Mouse (Mus musculus) frontal cortex, postnatal 25 days (tissue): ENCODE results near the gene Shpk.

ENCODE experiments used
- DNase-seq, 2 experiments: peaks; one replicate each; pipeline ENCODE4 v3.0.0; 2022; ENCODE audit warnings: low spot score in 2 of 2

Gene Shpk

DNA sequence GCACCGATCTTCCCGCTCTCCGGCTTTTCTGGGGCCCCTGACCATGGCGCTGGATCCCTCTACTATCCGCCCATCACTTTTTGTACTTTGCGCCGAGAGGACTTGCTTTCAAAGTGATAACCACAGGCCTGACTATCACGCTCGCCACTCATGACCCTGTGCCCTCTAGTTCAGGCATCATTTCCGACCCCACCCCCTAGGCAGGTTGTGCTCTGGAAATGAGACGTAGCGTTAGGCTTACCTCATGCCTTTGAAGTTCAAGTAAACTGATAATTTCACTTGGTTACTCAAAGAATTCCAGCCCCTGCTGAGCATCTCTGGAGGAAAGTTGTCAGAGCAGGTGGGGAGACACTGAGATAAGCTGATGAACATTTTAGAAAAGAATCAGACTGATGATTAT, 619 bp downstream of the Shpk start:
- DNase-seq = no peak

DNA sequence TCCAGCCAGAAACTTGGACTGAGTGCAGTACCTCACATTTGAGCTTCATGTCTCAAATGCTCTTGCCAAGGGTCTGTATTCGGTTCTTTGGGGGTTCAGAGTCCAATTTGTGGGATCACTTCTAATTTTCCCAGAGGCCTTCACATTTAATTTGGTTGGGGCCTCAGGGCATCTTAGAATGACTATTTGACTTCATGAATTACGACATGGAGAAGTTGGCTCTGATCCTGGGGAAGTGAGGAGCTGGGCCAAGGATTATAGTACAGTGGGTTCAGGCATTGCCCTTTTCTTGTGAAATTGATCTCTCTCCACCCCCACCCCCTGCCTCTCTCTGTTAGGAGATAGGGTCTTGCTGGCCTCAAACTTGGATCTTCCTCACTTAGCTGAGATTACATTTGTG, 1.8 kb downstream of the Shpk start:
- DNase-seq = no peak

DNA sequence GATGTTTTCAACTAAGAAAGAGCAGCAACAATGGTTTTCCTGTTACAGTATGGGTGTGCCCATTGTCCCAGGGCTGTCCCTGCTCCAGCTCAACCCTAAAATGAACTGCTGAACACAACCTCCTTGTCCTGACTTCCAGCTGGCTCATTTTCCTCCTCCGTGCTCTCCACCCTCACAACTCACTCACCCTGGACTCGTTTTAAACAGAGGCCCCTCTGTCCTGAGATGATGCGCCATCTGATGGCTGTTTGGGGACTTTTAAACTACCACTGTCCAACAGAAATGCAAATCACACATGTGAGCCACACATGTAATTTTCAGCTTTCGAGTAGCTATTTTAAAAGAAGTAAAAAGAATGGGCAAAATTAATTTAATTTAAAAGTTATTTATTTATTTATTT, 2.3 kb downstream of the Shpk start:
- DNase-seq = no peak

DNA sequence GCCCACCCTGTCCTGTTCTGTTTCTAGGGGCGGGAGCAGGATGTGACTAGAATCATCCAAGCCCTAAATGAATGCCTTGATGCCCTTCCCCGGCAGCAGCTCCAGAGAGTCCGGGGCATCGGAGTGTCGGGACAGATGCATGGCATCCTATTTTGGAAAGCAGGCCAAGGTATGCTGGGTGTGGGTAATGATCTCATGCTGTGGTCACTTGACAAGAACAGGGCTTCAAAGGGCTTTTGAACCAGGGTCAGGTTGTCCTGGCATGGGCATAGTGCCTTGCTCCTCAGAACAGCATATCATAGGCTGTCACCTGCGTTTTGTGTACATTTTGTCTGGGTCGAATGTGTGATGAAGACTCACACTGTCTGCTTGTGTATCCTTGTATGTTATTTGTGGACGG, 4.6 kb downstream of the Shpk start:
- DNase-seq = no peak

DNA sequence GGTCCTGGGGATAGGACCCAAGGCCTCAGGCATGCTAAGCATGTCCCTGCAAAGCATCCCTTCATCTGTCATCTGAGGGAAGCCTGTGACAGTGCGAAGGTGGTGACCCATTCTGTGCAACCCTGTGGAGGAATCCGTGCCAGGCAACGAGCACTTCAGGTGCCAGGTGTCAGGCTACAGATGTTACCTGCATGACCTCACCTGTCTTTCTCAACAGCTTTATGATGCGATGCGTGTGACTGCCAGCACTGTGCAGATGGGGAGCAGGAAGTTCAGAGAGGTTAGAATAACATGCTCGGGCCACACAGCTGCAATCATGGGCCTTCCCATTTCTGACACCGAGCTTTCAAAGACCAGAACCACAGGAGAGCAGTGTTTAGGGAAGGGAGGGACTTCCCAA, 5.9 kb downstream of the Shpk start:
- DNase-seq = no peak

DNA sequence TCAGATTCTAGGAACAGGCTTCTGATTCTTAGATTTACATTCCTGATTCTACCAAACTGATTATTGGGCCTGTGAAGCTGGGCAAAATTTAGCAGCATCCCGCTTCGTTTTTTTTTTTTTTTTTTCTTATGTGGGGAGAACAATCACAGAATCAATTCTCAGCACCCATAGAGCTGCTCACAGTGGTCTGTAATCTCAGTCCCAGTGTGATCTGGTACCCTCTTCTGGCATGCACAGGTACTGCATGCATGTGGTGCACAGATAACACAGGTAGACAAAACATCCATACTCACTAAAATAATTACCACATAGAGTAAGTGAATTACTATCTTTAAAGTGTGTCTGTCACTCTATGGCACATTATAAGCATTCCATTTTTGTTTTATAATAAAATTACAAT, 8.4 kb downstream of the Shpk start:
- DNase-seq = no peak

DNA sequence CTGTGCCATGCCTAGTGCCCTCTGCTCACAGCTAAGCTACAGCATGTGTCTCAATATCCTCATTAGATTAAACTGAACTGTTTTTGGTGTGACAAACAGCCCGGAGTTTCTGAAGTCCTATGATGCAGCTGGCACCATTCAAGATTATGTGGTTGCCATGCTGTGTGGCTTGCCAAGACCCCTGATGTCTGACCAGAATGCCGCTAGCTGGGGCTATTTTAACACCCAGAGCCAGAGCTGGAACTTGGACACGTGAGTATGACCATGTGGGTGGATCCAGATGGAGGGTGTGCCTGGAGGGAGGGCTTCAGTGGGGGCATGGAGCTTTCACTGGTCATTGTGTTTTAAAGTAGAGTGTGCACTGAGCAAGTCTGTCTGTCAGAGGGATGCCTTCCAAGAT, 14.7 kb downstream of the Shpk start:
- no peak for DNase-seq

DNA sequence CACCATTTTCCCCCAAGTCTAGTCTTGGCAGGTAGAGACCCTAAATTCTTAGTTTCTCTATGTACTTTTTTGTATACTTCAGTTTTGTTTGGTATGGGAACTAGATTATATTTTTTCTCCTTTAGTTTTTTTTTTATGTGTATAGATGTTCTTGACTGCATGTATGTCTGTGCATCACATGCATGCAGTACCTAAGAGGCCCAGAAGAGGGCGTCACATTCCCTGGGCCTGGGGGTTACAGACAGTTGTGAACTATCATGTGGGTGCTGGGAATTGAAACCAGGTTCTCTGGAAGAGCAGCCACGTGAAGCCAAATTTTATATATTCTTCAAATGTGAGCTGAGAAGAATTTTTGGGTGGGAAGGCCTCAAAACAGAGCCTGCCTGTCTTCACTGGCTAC, 20.4 kb downstream of the Shpk start:
- no peak for DNase-seq

DNA sequence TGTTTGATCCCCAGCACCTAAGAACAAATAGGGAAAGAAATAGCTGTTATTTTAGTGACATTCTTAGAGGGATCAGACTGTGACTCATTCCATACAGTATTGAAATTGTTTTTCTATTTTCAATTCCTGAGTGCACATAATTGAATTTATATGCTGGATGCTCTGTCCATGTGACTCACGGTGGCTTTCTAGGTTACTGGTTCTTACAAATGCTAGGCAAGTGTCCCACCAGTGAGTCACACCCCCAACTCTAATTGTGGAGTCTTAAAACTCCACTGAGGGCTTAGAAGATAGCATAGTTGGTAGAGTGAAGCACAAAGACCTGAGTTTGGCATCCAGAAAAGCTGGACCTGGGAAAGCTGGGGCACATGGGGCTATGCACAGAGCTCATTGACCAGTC, 21.4 kb downstream of the Shpk start:
- DNase-seq = no peak

DNA sequence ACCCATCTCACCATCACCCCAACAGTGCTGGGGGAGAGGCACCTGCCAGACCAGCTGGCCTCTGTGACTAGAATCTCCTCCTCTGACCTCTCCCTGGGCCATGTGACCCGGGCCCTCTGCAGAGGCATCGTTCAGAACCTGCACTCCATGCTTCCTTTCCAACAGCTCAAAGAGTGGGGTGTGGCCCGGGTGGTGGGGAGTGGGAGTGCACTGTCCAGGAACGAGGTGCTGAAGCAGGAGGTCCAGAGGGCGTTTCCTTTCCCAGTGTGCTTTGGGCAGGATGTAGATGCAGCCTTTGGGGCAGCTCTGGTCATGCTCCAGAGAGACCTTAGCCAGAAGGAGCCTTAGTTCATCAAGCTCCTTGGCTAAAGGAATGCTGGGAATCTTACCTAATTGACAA, 23.6 kb downstream of the Shpk start:
- no peak for DNase-seq

DNA sequence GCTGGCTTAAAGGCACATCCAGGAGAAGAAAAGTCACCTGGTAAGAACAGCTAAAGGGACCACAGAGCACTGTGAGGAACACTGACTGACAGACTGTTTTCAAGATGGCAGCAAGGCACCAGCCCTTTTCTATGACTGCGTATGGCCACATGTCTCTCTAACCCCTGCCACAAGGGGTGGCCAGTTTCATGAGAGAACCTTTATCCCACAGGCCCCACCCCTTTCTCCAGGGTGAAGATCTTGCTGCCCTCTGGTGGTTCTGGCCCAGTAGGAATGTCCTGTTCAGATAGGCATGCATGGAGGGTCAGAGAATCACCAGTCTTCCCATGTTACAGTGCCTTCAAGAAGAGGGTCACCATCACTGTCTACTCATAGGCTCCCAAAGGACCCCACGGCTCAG, 24.7 kb downstream of the Shpk start:
- no peak for DNase-seq

DNA sequence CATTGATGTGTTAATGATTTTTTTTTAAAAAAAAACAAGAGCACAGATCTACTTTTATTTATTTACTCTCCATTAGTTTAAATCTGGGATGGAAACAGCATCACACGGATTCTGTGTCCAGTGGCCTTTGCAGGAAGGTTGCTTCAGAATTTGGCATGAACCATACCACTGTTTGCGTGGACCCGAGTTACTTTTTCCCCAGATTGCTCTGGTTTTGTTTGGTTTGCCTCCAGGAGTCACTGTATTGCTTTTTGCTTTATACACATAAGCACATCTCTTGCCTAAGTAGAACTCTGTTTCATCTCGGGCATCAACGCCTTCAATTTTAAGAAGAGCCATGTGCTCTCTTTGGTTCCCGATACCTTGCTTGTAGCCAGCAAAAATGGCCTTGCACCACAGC, 26.6 kb downstream of the Shpk start:
- DNase-seq = no peak

DNA sequence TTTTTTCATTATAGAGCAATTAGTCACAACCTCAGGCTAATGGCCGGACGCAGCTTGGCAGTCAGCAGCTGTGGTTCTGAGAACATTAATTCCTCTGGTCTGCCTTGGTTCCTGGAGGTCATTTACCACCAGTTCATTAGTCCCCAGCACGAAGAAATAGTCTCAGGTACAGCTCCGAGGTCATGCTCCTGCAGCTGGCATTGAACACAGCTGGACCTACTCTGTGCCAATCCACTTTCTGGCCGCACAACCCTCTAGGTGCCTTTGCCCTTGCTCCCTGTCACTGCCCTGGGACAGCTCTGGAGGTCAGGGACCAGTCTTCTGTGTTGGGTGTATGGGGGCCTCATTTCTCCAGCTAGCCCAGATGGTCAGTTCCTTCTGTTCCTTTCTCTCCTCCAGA, 29.6 kb downstream of the Shpk start:
- DNase-seq = no peak

DNA sequence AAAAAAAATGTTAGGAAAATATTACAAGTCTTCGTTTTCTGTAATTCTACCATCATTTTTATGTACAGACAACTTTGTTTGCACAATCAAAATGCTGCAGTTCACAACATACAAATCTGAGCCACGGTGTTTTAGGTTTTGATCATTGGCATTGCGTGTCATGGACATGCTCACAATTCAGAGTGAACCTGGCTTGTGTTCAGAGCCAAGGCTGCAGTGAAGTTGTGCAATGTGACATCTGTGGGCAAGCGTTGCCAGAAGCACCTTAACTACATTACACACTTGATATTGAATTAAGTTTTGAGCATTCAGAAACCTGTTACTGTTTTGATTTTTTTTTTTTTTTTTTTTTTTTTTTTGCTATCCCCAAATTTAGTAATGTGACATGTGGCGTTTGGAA, 30.8 kb downstream of the Shpk start:
- no peak for DNase-seq

DNA sequence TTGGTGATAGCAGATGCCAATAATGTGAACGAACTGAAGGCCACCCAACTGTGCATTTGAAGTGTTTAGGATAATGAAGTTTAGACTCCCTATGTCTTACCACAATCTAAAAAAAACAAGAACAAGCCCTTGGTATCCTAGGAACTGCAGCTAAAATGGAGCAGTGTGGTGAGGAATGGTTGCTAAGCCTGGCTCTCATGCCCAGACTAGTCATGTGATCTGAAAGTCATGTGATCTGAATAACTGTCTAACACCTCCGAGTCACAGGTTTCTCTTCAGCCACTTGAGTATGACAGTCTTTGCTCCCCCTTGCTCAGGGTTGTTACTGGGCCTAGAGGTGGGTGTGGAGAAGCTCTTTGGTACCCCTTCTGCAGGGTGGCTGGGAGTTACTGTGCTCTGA, 33.3 kb downstream of the Shpk start:
- no peak for DNase-seq

DNA sequence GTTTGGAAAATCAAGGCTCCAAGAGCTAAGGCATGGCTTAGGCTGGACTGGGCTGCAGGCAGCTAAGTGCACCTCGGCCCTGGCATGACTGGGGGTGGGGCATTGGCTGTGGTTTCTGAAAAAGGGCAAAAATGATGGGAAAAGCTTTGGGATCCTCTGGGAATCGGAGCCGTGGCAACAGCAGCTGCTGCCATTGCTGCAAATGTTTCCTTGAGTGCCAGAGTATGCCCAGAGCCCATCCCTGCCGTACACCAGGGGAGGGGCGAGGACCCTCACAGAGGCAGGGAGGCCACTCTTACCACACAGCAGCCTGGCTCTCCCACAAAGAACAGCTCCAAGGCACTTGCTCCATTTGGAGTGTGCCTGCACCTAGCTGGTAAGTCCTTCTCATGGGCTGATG, 34.7 kb downstream of the Shpk start, which contains the start of gene Trpv1:
Gene Trpv1, plus strand, starts transcription at position 301 of the 400 bp plus-strand sequence.
- DNase-seq = no peak

DNA sequence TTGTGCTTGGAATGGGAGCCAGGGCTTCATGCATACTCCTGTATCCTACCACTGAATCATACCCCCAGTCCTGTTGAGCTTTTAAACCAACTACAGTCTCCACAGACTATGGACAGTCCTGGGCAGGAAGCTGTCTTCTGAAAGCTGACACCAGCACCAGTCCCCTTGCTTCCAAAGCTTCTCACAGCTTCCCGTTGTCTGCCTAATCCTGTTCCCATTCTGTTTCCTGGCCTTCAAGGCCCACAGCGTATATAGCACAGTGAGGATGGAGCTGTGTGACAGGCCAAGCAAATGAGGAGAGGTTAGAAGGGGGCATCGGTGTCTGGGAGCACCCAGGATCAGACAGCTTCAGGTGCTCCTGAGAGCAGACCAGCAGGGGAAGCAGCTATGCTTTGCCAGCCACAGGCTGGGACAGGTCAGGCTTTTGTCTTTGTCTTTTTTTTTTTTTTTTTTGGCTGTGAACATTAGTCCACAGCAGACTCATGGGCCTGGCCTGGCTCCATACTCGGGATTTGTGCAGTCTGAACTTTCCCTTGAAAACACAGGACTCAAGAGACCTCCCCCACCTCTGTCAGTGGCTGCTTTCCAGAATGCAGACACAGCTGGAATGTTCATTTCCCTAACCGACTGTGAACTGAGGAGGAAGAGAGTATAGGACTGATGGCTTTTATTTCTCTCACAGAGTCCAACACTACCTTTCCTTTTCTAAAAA, 36.9 kb downstream of the Shpk start:
- no peak for DNase-seq

DNA sequence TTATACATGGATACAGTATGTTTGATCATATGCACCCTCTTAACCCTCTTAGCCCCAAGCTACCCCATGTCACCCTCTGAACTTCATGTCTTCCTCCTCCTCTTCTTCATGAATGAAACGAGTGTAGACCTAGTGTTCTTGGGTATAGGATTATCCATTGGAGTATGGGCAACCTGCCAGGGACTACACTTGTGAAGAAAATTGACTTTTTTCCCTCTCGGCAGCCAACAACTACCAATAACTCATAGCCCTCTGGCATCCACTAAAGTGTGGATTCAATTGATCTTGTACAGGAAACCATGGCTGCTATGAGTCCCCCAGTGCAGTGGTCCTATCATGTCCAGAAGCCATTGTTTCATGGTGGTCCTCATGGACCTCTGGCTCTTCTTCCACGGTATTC, 37.5 kb downstream of the Shpk start:
- DNase-seq = no peak

DNA sequence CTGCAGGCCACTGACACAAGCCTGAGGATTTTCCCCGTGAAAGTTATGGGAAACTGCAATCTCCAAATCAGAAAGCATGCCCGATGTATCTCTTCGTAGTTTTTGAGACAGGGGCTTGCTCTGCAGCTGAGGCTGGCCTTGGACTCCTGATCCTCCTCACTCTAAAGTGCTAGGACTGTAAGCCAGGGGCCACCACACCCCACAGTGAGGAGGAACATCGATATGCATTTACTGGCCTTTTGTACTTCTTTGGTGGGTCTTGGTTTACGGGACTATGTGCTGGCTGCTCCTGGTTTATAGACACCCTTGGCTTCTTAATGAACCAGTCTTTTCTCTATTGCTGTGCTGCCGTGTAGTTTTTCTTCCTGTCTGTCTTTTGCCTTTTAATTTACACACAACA, 42.9 kb downstream of the Shpk start:
- no peak for DNase-seq

DNA sequence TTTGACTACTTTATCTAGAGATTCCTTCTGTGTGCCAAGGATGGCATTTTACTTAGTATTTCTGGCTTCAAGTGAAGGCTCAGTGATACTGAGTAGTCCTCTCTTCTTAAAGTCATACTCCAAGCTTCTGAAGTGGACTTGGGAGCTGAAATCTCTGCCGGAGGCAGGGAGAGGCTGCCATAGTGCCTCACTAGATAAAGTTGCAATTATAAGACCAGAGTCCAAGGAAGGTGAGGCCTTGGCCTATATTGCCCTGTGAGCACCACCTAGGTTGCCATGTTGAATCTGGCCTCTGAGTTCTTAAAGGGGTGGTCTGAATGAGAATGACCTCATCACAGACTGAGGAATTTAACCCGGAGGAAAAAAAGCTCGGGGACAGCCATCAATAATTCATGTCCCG, 43.5 kb downstream of the Shpk start:
- no peak for DNase-seq

DNA sequence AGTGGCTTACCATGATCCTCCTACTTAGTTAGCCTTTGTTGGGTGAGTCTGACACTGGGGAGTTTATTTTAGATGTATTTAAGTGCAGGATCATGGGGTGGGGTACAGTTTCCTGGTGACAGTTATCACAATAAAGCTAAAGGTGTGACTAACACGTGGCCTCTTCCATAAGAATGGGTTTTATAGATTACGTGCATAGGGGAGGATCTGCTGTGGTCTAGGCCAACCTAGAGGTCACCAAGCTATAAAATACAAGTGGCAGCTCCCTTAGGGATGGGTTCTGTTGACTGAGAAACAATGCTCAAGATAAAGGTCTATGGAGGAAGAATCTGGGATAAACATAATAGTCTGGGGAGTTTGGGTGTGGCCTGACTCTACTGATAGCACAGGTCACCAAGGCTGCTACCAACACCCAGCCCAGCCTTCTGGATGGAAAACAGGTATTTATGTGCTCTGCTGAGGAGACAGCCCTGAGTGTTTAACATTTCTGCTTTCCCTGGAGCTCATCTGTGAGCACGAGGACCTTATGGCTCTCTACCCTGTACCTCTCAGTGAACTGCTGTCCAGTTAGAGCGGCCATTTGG, 58.2 kb downstream of the Shpk start:
- DNase-seq = no peak

DNA sequence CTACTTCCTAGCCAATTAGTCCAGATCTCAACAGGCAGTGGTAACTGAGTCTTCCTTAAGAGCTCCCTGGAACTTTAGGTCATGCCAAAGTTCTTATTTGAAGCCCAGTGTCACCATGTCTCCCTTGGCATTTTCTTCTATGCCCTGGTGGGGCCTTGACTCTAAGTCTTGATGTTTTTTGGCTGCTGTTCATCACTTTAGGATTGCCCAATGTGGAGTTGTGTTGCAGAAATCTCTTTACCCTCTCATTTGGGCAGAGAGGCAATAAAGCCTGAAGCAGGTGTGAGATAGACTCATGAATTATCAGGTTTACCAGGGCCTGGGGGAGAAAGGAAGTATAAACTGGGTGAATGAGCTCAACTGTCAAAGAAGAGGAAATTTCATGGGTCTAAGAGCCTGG, 59.4 kb downstream of the Shpk start:
- DNase-seq = no peak

DNA sequence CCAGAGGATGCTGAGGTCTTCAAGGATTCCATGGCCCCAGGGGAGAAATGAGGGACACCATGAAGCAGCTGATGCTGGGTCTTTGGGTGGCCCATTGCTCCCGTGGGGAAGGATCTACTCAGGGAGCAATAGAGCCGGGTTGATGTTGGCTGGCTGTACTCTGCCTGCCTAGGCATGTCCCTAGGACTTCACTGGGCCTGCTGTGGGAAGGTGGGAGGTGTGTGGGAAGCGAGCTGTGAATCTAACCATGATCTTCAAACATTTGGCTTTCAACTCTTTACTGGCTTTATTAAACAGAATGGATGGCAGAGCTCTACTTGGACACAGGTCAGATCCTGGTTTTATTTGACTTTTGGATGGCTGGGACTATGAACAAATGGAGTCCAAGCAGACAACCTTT, 61.2 kb downstream of the Shpk start:
- no peak for DNase-seq

DNA sequence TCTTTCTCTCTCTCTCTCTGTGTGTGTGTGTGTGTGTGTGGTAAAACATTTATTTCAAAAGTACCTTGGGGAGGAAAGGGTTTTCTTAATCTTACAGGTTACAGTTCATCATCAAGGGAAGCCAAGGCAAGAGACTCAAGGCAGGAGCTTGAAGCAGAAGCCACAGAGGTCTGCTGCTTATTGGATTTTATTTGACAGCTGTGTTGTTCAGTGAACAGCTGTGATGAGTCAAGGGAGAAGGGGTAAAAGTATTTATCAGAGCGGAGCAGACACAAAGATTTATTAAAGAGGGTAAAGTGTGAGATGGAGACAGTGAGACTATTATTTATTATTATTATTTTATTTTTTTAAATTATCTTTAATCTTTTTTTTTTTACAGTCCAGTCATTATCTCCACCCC, 62.1 kb downstream of the Shpk start:
- DNase-seq = no peak
